Mouse (Mus musculus) ES-Bruce4 (cell line): ENCODE measurements around the gene Tlr9.

Experiments
- CTCF ChIP-seq: IDR thresholded peaks from one replicate; pipeline ENCODE4 v1.8.1; 2011; ENCODE audit warnings: low read depth, low read length
- POLR2A ChIP-seq: IDR thresholded peaks from one replicate; pipeline ENCODE4 v1.8.1; 2011; ENCODE audit warnings: low read length; ENCODE audit not compliant: insufficient read depth

DNA sequence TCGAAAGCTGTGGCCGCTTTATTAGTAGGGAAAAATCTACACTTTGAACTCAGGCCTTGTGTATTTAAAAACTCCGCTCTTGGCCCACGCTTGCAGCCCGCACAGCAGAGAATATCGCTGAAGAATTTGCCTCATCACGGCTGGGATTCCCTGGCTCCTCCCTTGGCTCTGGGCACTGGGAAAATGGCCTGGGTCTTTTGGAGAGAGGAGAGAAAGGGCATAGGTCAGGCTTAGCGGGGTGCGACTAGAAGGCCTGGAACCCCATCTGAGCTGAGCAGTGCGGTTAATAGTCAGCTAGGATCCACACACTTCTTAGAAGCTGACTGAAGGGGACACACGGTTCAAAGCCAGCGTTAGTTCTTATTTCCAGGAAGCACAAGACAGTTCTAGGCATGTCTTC lies 50.9 kb downstream of the Tlr9 start:
- TF ChIP-seq CTCF = no peak
- TF ChIP-seq POLR2A = no peak
